Mouse (Mus musculus) brown adipose tissue, adult 24 weeks (tissue): ENCODE data around the gene Ubqln5. TPM values are rescaled to one million over a fixed set of nuclear protein-coding genes. Genes with fewer than 3 reads are reported as not detected.

Experiments used
- polyA plus RNA-seq: library from polyadenylated mRNA; stranded (reverse); fragments of >200 nt; gene quantifications from 2 replicates; pipeline ENCODE4 v1.2.4, GENCODE M21; 2012; ENCODE audit not compliant: missing spikeins, insufficient read depth, insufficient read length

Ubqln5 gene
- polyA plus RNA-seq, 1 experiment = not detected

Other genes starting within 250 kb of the Ubqln5 start
- not detected in 2 replicates for gene Olfr66, start 243.6 kb downstream of the Ubqln5 start, polyA plus RNA-seq
- gene Olfr64, start 235.3 kb downstream of the Ubqln5 start, polyA plus RNA-seq = not detected in 2 replicates
- gene Olfr65, start 226.3 kb downstream of the Ubqln5 start, polyA plus RNA-seq = not detected in 2 replicates
- gene Olfr631, start 201.0 kb downstream of the Ubqln5 start, polyA plus RNA-seq = not detected in 2 replicates
- gene Olfr632, start 195.5 kb downstream of the Ubqln5 start, polyA plus RNA-seq = not detected in 2 replicates
- gene Olfr633, start 185.4 kb downstream of the Ubqln5 start, polyA plus RNA-seq = not detected in 2 replicates
- gene Olfr635, start 158.7 kb downstream of the Ubqln5 start, polyA plus RNA-seq = not detected in 2 replicates
- gene Olfr638, start 131.1 kb downstream of the Ubqln5 start, polyA plus RNA-seq = not detected in 2 replicates
- gene Olfr639, start 112.5 kb downstream of the Ubqln5 start, polyA plus RNA-seq = not detected in 2 replicates
- gene Olfr640, start 104.3 kb downstream of the Ubqln5 start, polyA plus RNA-seq = not detected in 2 replicates
- gene Olfr641, start 94.4 kb downstream of the Ubqln5 start, polyA plus RNA-seq = not detected in 2 replicates
- not detected in 2 replicates for gene Olfr642, start 77.2 kb downstream of the Ubqln5 start, polyA plus RNA-seq
- gene 4930516K23Rik, start 68.4 kb downstream of the Ubqln5 start, polyA plus RNA-seq = not detected in 2 replicates
- gene Olfr644, start 58.0 kb downstream of the Ubqln5 start, polyA plus RNA-seq = not detected in 2 replicates
- gene Olfr645, start 44.4 kb downstream of the Ubqln5 start, polyA plus RNA-seq = not detected in 2 replicates
- not detected in 2 replicates for gene Olfr646, start 25.0 kb downstream of the Ubqln5 start, polyA plus RNA-seq
- gene Olfr643, start 7.6 kb upstream of the Ubqln5 start, polyA plus RNA-seq = not detected in 2 replicates
- gene Ubqln3, start 13.5 kb upstream of the Ubqln5 start, polyA plus RNA-seq = not detected in 2 replicates
- not detected in 2 replicates for gene Ubqlnl, start 20.7 kb upstream of the Ubqln5 start, polyA plus RNA-seq
- not detected in 2 replicates for gene Olfm5, start 35.0 kb upstream of the Ubqln5 start, polyA plus RNA-seq
- not detected in 2 replicates for gene Olfr648, start 53.6 kb upstream of the Ubqln5 start, polyA plus RNA-seq
- gene Olfr649, start 66.2 kb upstream of the Ubqln5 start, polyA plus RNA-seq = not detected in 2 replicates
- gene Trim6, start 89.0 kb upstream of the Ubqln5 start, polyA plus RNA-seq = 0.92 TPM in 1 of 2 replicates, not detected in the other
- gene Trim34a, start 114.6 kb upstream of the Ubqln5 start, polyA plus RNA-seq = 2.2 and 2.5 TPM in 2 replicates
- gene Trim5, start 158.3 kb upstream of the Ubqln5 start, polyA plus RNA-seq = 0.58 and 0.67 TPM in 2 replicates
- 10.5 and 11.9 TPM in 2 replicates for gene Trim12a, start 185.6 kb upstream of the Ubqln5 start, polyA plus RNA-seq
- gene Trim34b, start 199.6 kb upstream of the Ubqln5 start, polyA plus RNA-seq = not detected in 2 replicates
- 4.4 and 5.6 TPM in 2 replicates for gene Trim12c, start 223.5 kb upstream of the Ubqln5 start, polyA plus RNA-seq
- not detected in 2 replicates for gene Trim30b, start 240.1 kb upstream of the Ubqln5 start, polyA plus RNA-seq